Mouse (Mus musculus) liver, embryonic 15.5 days (tissue): ENCODE results near the gene Atp5b. TPM values are rescaled to one million over a fixed set of nuclear protein-coding genes. Genes with fewer than 3 reads are reported as not detected.

Source experiments
- ATAC-seq: fragments of 200-750 bp; cut with Nextera tagmentation; 2 replicates; pipeline ENCODE4 v1.8.0; 2017; ENCODE audit warnings: moderate number of reproducible peaks, mild to moderate bottlenecking, moderate library complexity; ENCODE audit not compliant: insufficient read depth
- H3K27ac ChIP-seq: fragments of 300-500 bp; sonication (generic); replicated peaks from 2 replicates; pipeline ENCODE4 v1.5.1; 2015; ENCODE audit warnings: mild to moderate bottlenecking, inconsistent platforms
- H3K27me3 ChIP-seq: fragments of 300-500 bp; sonication (generic); 2 replicates; pipeline ENCODE4 v1.6.1; 2015; ENCODE audit warnings: mild to moderate bottlenecking, inconsistent platforms
- H3K36me3 ChIP-seq: fragments of 300-500 bp; sonication (generic); replicated peaks from 2 replicates; pipeline ENCODE4 v1.6.1; 2015; ENCODE audit warnings: moderate library complexity, mild to moderate bottlenecking, inconsistent platforms
- H3K4me1 ChIP-seq: fragments of 300-500 bp; sonication (generic); replicated peaks from 2 replicates; pipeline ENCODE4 v1.6.1; 2015; ENCODE audit warnings: inconsistent platforms
- H3K4me2 ChIP-seq: fragments of 300-500 bp; sonication (generic); 2 replicates; pipeline ENCODE4 v1.6.1; 2015; ENCODE audit warnings: moderate library complexity, mild to moderate bottlenecking, inconsistent platforms
- H3K4me3 ChIP-seq: fragments of 300-500 bp; sonication (generic); replicated peaks from 2 replicates; pipeline ENCODE4 v1.5.1; 2015; ENCODE audit warnings: mild to moderate bottlenecking, inconsistent platforms
- H3K9ac ChIP-seq: fragments of 300-500 bp; sonication (generic); 2 replicates; pipeline ENCODE4 v1.6.1; 2015; ENCODE audit warnings: moderate library complexity, mild to moderate bottlenecking, inconsistent platforms
- H3K9me3 ChIP-seq: fragments of 300-500 bp; sonication (generic); replicated peaks from 2 replicates; pipeline ENCODE4 v1.6.1; 2016; ENCODE audit warnings: inconsistent platforms
- WGBS: fragments of 180-500 bp; shearing (Covaris S2); methylation state at CpG from one replicate; pipeline ENCODE4 v1.1.7; 2015; ENCODE audit warnings: mixed read lengths; ENCODE audit not compliant: insufficient replicate concordance; 5-methylcytosine and 5-hydroxymethylcytosine counted together
- polyA plus RNA-seq: library from polyadenylated mRNA; unstranded; fragments of >200 nt; fragmentation: Nextera tagmentation; extraction: Ambion mirVana; gene quantifications from 2 replicates; pipeline ENCODE4 v1.2.1, GENCODE M21; 2015

Gene Atp5b
- polyA plus RNA-seq, 1 experiment from 2014 or later: 1,834 TPM

- H3K27me3 ChIP-seq: no peaks in the 10 kb centered on the region
- H3K4me2 ChIP-seq: peak overlapping the region; percentile 90
- peak overlapping the region; percentile 93 for H3K9ac ChIP-seq
- H3K4me1 ChIP-seq: peaks cover 60% of the 10 kb centered on the region
- peak overlapping the region; percentile 97 for H3K4me3 ChIP-seq
- no peak for ATAC-seq
- H3K27ac ChIP-seq: peak overlapping the region; percentile 76
- WGBS: under 1% methylated on average over 13 of the region's 13 CpGs
- H3K9me3 ChIP-seq: no peaks in the 10 kb centered on the region
- peaks cover 4% of the 10 kb centered on the region for H3K36me3 ChIP-seq
These were observed 14.5 kb downstream of the Atp5b start for GRCm38 (mm10) chr10:128097587-128097971.

- Histone ChIP-seq H3K4me1 (0 out of 2 replicates have a peak, but pooled peaks cover 2% of the 10 kb centered on the region), H3K4me2 (no peak overlapping the region), H3K27ac (no peak overlapping the region), H3K27me3 (no peaks in the 10 kb centered on the region), H3K4me3 (no peak overlapping the region), H3K9me3 (no peaks in the 10 kb centered on the region), H3K9ac (no peak overlapping the region), H3K36me3 (peaks cover 67% of the 10 kb centered on the region)
- 79% methylated on average over 4 of the region's 4 CpGs for WGBS
- no peak for ATAC-seq
These were observed 27.2 kb downstream of the Atp5b start for GRCm38 (mm10) chr10:128110103-128110761.

- H3K9me3 ChIP-seq: no peaks in the 10 kb centered on the region
- H3K4me1 ChIP-seq: no peaks in the 10 kb centered on the region
- H3K27ac ChIP-seq: no peak overlapping the region
- no peaks in the 10 kb centered on the region for H3K27me3 ChIP-seq
- H3K4me3 ChIP-seq: no peak overlapping the region
- H3K36me3 ChIP-seq: peaks cover 76% of the 10 kb centered on the region
- H3K9ac ChIP-seq: no peak overlapping the region
- no peak for ATAC-seq
- no peak overlapping the region for H3K4me2 ChIP-seq
These were observed 28.2 kb downstream of the Atp5b start for GRCm38 (mm10) chr10:128111227-128111626.

GRCm38 (mm10) chr10:128123833-128124232 lies 40.8 kb downstream of the Atp5b start:
- no peak overlapping the region for H3K9ac ChIP-seq
- H3K4me3 ChIP-seq: no peak overlapping the region
- H3K27ac ChIP-seq: no peak overlapping the region
- H3K36me3 ChIP-seq: peaks cover 95% of the 10 kb centered on the region
- WGBS: 89% methylated on average over 7 of the region's 7 CpGs
- no peak for ATAC-seq
- H3K4me2 ChIP-seq: no peak overlapping the region
- no peaks in the 10 kb centered on the region for H3K9me3 ChIP-seq
- H3K27me3 ChIP-seq: no peaks in the 10 kb centered on the region
- no peaks in the 10 kb centered on the region for H3K4me1 ChIP-seq

- H3K4me2 ChIP-seq: no peak overlapping the region
- H3K4me3 ChIP-seq: no peak overlapping the region
- H3K9me3 ChIP-seq: no peaks in the 10 kb centered on the region
- no peak overlapping the region for H3K27ac ChIP-seq
- H3K27me3 ChIP-seq: no peaks in the 10 kb centered on the region
- H3K4me1 ChIP-seq: no peaks in the 10 kb centered on the region
- H3K36me3 ChIP-seq: peaks cover 92% of the 10 kb centered on the region
- no peak for ATAC-seq
- no peak overlapping the region for H3K9ac ChIP-seq
- WGBS: 85% methylated on average over 9 of the region's 9 CpGs
These were observed 41.8 kb downstream of the Atp5b start for GRCm38 (mm10) chr10:128124831-128125230.

GRCm38 (mm10) chr10:128125951-128126350 lies 42.9 kb downstream of the Atp5b start:
- 86% methylated on average over 14 of the region's 14 CpGs for WGBS
- no peak overlapping the region for H3K9ac ChIP-seq
- ATAC-seq: no peak

GRCm38 (mm10) chr10:128127497-128127896 lies 44.4 kb downstream of the Atp5b start:
- no peak for ATAC-seq
- Histone ChIP-seq H3K36me3 (peaks cover 68% of the 10 kb centered on the region), H3K9ac (no peak overlapping the region), H3K27me3 (no peaks in the 10 kb centered on the region), H3K4me1 (peaks cover 4% of the 10 kb centered on the region; the same call in 1 of the 2 replicates), H3K4me2 (no peak overlapping the region), H3K9me3 (no peaks in the 10 kb centered on the region), H3K4me3 (no peak overlapping the region), H3K27ac (no peak overlapping the region)
- WGBS: 82% methylated on average over 5 of the region's 5 CpGs

More at GRCm38 (mm10) chr10:128125951-128126350, 42.9 kb downstream of the Atp5b start:
- Histone ChIP-seq H3K4me3 (no peak overlapping the region), H3K36me3 (peaks cover 84% of the 10 kb centered on the region), H3K27ac (no peak overlapping the region), H3K9me3 (no peaks in the 10 kb centered on the region), H3K4me1 (no peaks in the 10 kb centered on the region), H3K4me2 (no peak overlapping the region), H3K27me3 (no peaks in the 10 kb centered on the region)

- Histone ChIP-seq H3K4me3 (no peak overlapping the region), H3K4me2 (no peak overlapping the region), H3K4me1 (peaks cover 4% of the 10 kb centered on the region; the same call in 1 of the 2 replicates), H3K27ac (no peak overlapping the region), H3K9me3 (no peaks in the 10 kb centered on the region), H3K36me3 (peaks cover 62% of the 10 kb centered on the region), H3K9ac (no peak overlapping the region), H3K27me3 (no peaks in the 10 kb centered on the region)
- no peak for ATAC-seq
- WGBS: 80% methylated on average over 8 of the region's 8 CpGs
These were observed 45.1 kb downstream of the Atp5b start for GRCm38 (mm10) chr10:128128143-128128542.

- H3K4me2 ChIP-seq: no peak overlapping the region
- whole genome bisulfite sequencing: 64% methylated on average over 3 of the region's 3 CpGs
- no peak overlapping the region for H3K27ac ChIP-seq
- peaks cover 4% of the 10 kb centered on the region; the same call in 1 of the 2 replicates for H3K4me1 ChIP-seq
- peaks cover 30% of the 10 kb centered on the region for H3K36me3 ChIP-seq
- no peaks in the 10 kb centered on the region for H3K27me3 ChIP-seq
- no peak for ATAC-seq
- no peaks in the 10 kb centered on the region for H3K9me3 ChIP-seq
- no peak overlapping the region for H3K4me3 ChIP-seq
- H3K9ac ChIP-seq: no peak overlapping the region
These were observed 48.2 kb downstream of the Atp5b start for GRCm38 (mm10) chr10:128131297-128131696.

- peaks cover 25% of the 10 kb centered on the region for H3K36me3 ChIP-seq
- H3K4me3 ChIP-seq: no peak overlapping the region
- peaks cover 4% of the 10 kb centered on the region; the same call in 1 of the 2 replicates for H3K4me1 ChIP-seq
- H3K9me3 ChIP-seq: no peaks in the 10 kb centered on the region
- ATAC-seq: no peak
- H3K27me3 ChIP-seq: no peaks in the 10 kb centered on the region
- H3K9ac ChIP-seq: no peak overlapping the region
- H3K27ac ChIP-seq: no peak overlapping the region
- H3K4me2 ChIP-seq: no peak overlapping the region
These were observed 48.7 kb downstream of the Atp5b start for GRCm38 (mm10) chr10:128131812-128132211.

- no peak overlapping the region for H3K4me3 ChIP-seq
- peaks cover 4% of the 10 kb centered on the region; the same call in 1 of the 2 replicates for H3K4me1 ChIP-seq
- no peak for ATAC-seq
- peaks cover 10% of the 10 kb centered on the region for H3K36me3 ChIP-seq
- WGBS: 72% methylated on average over 13 of the region's 13 CpGs
- H3K9ac ChIP-seq: no peak overlapping the region
- H3K27ac ChIP-seq: no peak overlapping the region
- H3K9me3 ChIP-seq: no peaks in the 10 kb centered on the region
- no peak overlapping the region for H3K4me2 ChIP-seq
- no peaks in the 10 kb centered on the region for H3K27me3 ChIP-seq
These were observed 50.7 kb downstream of the Atp5b start for GRCm38 (mm10) chr10:128133650-128134332.
